11 mouse cellular contexts compared by ENCODE assay signal in the genomic region with DNA sequence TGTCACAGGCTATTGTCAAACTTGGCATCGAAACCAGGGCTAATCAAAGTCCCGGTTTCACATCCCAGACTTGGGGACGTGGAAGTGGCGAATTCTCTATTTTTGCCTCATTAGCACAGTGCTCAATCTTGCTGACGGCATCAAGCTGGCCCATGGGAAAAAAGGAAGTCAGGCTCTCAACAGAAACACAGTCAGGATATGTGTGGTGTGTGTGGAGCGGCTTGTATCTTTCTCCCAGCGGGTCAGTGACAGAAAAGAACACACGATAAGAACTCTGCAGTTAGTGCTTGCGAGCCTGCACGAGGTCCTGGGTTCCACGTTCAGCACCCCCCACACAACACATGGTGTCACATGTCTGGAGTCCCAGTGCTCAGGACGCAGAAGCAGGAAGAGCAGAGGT.
DNase-seq lines count a peak whose midpoint lies in the region; ATAC-seq lines count a peak whose summit lies in the region.
"Had no signal": no experiment of that assay in that cellular context is flagged by ENCODE, and none has a peak within 500 bp of the region (broad histone marks: within the 10 kb centered on the region; RNA-seq: fewer than 3 reads in every experiment).

No protein-coding gene starts in this region.

- H3K9ac ChIP-seq in midbrain, embryonic 13.5 days (replicated peaks), result no peak overlapping the region
- H3K9ac ChIP-seq: hindbrain, embryonic 14.5 days had no signal

- intact Hi-C loops in left cerebral cortex, postnatal 14 days (cut with DNase I), result no loop called here
- intact Hi-C loops in left cerebral cortex, postnatal 4 days (cut with DNase I), result no loop called here

- no peak overlapping the region for H3K4me3 ChIP-seq in macrophage (ENCODE audit: inconsistent target)
- no peak overlapping the region for H3K4me3 ChIP-seq in midbrain, embryonic 13.5 days (replicated peaks)

- H3K36me3 ChIP-seq in macrophage (ENCODE audit: inconsistent target), result no peaks in the 10 kb centered on the region
- no peaks in the 10 kb centered on the region for H3K36me3 ChIP-seq in midbrain, embryonic 13.5 days

- no peak overlapping the region for H3K4me2 ChIP-seq in midbrain, embryonic 13.5 days (replicated peaks)
- H3K4me2 ChIP-seq: hindbrain, embryonic 14.5 days had no signal

- no peak for ATAC-seq in midbrain, embryonic 13.5 days

- peaks cover 4% of the 10 kb centered on the region; the same call in 1 of the 2 replicates for H3K9me3 ChIP-seq in midbrain, embryonic 13.5 days

- H3K27ac ChIP-seq in macrophage, result peak overlapping the region; percentile 86
- no peak overlapping the region for H3K27ac ChIP-seq in midbrain, embryonic 13.5 days
- H3K27ac ChIP-seq: hindbrain, embryonic 14.5 days had no signal

- DNase-seq in left cerebral cortex, postnatal 14 days (ENCODE audit: low spot score in 2 of 2), result peak; percentile 21 to 37
- DNase-seq in left cerebral cortex, postnatal 4 days, result no peak
- peak; percentile 42 for DNase-seq in c-Kit-positive CD71-negative TER-119-negative erythroid progenitor cells, embryonic 14.5 days (ENCODE audit: low read depth)
- peak; percentile 35 for DNase-seq in heart, postnatal 4 days
- DNase-seq in right cerebral cortex, adult 18-20 months, result no peak
- no peak for DNase-seq in frontal cortex, postnatal 25 days (ENCODE audit: low spot score in 2 of 2)
- DNase-seq: adrenal gland, postnatal 25 days; lung, adult 2 months had no signal

- WGBS in macrophage (ENCODE audit: missing documents), result under 1% methylated on average over 12 of the region's 12 CpGs
- WGBS in midbrain, embryonic 13.5 days, result 78% methylated on average over 12 of the region's 12 CpGs

- H3K4me1 ChIP-seq in midbrain, embryonic 13.5 days (replicated peaks), result peaks cover 3% of the 10 kb centered on the region; the same call in 1 of the 2 replicates

- H3K79me2 ChIP-seq in macrophage (ENCODE audit: inconsistent target), result no peaks in the 10 kb centered on the region

- no peaks in the 10 kb centered on the region for H3K27me3 ChIP-seq in midbrain, embryonic 13.5 days

Comparison
In these comparisons a context has a peak if more than half of its experiments do, and no peak if none do; other contexts are left out.
1. DNase-seq: peak in left cerebral cortex, postnatal 14 days (2 of 2), c-Kit-positive CD71-negative TER-119-negative erythroid progenitor cells, embryonic 14.5 days (single experiment) and heart, postnatal 4 days (single experiment); none in left cerebral cortex, postnatal 4 days (single experiment), right cerebral cortex, adult 18-20 months (single experiment) and frontal cortex, postnatal 25 days (0 of 2).